Mouse (Mus musculus) lung, adult 2 months (tissue): ENCODE data around the gene Mybl2. TPM values are rescaled to one million over a fixed set of nuclear protein-coding genes. Genes with fewer than 3 reads are reported as not detected.

Source experiments
- DNase-seq: peaks from one replicate; pipeline ENCODE4 v3.0.0; 2022
- H3K4me1 ChIP-seq: fragments of 200-500 bp; 2 replicates; pipeline ENCODE4 v1.6.1; 2011; ENCODE audit warnings: low read length; ENCODE audit not compliant: control insufficient read depth, insufficient read depth
- H3K4me3 ChIP-seq: fragments of 200-500 bp; replicated peaks from 2 replicates; pipeline ENCODE3; 2011; ENCODE audit warnings: low read depth, mild to moderate bottlenecking, control low read depth, low read length; ENCODE audit errors: extremely low read depth
- CTCF ChIP-seq: fragments of 200-500 bp; IDR thresholded peaks from 2 replicates; pipeline ENCODE4 v1.5.1; 2011; ENCODE audit warnings: mild to moderate bottlenecking, low read length, control low read depth; ENCODE audit not compliant: insufficient read depth
- POLR2A ChIP-seq: fragments of 200-500 bp; IDR thresholded peaks from 2 replicates; pipeline ENCODE4 v1.6.1; 2011; ENCODE audit warnings: low read depth, mild to moderate bottlenecking, control low read depth, low read length, borderline replicate concordance; ENCODE audit errors: extremely low read depth
- WGBS: fragments of 180-500 bp; shearing (Covaris S2); methylation state at CpG from one replicate; pipeline ENCODE4 v1.1.7; 2018; 5-methylcytosine and 5-hydroxymethylcytosine counted together
- polyA plus RNA-seq: library from polyadenylated mRNA; depleted of rRNA; stranded (reverse); fragments of >200 nt; gene quantifications from 2 replicates; pipeline ENCODE4 v1.2.3, GENCODE M21; 2012

Mybl2 gene
- polyA plus RNA-seq, 1 experiment, result 1.5 TPM

DNA sequence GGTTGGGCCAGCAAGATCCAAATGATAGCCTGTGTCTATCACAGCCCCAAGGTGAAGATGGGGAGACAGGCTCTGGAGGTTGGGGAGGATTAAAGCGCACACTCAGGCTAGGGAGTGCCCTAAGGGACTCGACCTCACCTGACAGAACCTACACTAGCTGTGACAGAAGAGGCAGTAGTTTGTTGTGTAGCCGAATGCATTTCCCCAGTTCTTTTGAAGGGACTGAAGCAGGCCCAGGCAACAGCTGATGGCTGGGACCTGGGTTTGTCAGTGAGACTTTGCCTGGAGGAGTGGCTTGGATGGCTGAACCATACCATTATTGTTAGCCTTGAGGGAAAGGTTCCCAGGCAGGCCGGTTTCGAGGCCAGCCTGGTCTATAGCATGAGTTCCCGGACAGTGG lies 30.6 kb downstream of the Mybl2 start:
- no peaks in the 10 kb centered on the region for H3K4me1 ChIP-seq
- H3K4me3 ChIP-seq, result no peak overlapping the region
- TF ChIP-seq CTCF (no peak), POLR2A (no peak)
- WGBS, result 85% methylated on average over 6 of the region's 6 CpGs
- no peak for DNase-seq

DNA sequence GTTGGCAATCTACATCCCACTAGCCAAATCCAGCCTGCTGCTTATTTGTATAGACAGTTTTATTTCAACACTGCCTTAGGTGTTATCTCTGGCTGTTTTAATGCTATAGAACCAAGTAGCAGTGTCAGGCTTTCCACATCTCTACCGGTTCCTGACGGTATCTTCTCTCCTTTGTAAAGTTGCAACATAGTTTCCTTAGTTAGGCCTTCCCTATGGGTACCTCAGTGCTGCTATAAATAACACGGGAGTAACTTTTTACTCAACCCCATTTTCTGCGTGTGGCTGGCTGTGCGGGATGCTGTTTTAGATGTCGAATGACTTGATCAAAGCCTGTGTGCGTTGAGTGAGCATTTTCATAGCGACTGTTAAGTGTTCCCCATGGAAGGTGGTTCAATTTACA lies 32.1 kb downstream of the Mybl2 start:
- H3K4me3 ChIP-seq, result no peak overlapping the region
- H3K4me1 ChIP-seq, result no peaks in the 10 kb centered on the region
- WGBS, result 75% methylated on average over 8 of the region's 8 CpGs
- TF ChIP-seq CTCF (no peak), POLR2A (no peak)
- no peak for DNase-seq

DNA sequence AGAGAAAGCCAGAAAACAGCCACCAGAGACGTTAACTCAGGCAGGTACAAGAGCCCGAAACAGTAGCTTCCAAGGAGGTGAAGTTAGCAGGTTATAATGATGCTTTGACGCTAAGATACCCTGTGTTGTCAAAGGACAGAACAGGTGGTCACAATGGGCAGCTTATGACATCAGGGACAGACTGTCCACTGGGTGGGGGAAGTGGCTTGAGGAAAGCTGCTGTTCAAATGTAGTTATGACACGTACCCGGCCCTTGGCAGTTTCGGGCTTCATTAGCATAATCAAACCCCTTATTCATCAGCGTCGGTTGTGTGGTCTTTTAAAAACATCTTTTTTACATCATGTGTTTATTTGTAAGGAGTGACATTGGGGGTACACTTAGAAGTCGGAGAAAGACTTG lies 33.2 kb downstream of the Mybl2 start, which contains the start of gene Gtsf1l:
Gene Gtsf1l, minus strand, starts transcription at position 128 of the 400 bp plus-strand sequence.
- H3K4me3 ChIP-seq, result no peak within 1 kb of the TSS
- WGBS, result 80% methylated on average over 9 of the region's 9 CpGs
- no peak for DNase-seq
- H3K4me1 ChIP-seq, result no peaks in the 10 kb centered on the region
- TF ChIP-seq POLR2A (no peak), CTCF (no peak)

DNA sequence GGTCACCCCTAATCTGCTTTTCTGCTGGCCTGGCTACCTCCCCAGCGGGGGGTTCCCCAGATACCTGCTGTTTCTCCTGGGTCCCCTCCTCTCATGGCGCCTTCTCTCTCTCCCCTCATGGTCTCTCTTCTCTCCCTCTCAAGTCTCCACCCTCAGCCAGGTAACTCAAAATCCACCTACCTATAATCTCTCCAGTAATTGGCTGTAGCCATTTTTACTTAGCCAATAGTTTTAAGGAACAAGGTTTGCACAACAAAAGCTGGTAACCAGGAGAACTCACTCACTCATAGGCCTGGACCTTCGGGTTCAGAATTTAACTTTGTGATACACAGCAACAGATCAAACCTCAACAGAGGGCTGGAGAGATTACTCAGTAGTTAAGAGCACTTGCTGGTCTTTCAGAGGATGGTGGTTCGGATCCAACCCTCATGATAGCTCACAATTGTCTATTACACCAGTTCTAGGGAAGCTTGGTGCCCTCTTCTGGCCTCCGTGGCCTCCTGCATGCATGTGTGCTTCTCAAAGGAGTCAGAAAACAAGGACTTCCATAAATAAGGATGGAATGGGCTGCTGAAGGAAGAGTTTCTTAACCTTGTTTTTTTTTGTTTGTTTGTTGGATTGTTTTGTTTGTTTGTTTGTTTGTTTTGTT lies 35.1 kb downstream of the Mybl2 start:
- TF ChIP-seq CTCF (peak; percentile 68), POLR2A (no peak)
- Histone ChIP-seq H3K4me1 (no peaks in the 10 kb centered on the region), H3K4me3 (no peak overlapping the region)
- no peak for DNase-seq
- 72% methylated on average over 5 of the region's 5 CpGs for WGBS

DNA sequence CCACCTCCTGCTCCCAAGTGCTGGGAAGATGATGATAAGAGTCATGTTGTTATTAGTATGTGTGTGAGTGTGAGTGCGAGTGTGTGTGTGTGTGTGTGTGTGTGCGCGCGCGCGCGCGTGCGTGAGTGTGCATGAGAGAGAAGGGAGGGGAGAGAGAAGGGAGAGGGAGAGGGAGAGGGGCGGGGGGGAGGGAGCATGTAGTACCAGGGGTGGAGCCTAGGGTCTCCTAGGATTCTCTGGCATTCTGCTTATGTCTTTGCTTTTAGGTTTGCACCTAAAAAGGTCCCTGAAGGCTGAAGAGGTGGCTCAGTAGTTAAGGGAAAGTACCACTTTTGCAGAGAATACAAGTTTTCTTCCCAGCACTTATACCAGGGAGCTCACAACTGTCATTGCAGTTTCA lies 40.4 kb downstream of the Mybl2 start:
- 97% methylated on average over 10 of the region's 10 CpGs for WGBS
- TF ChIP-seq CTCF (no peak), POLR2A (no peak)
- no peak for DNase-seq
- no peaks in the 10 kb centered on the region; the same call in 1 of the 2 replicates for H3K4me1 ChIP-seq
- no peak overlapping the region for H3K4me3 ChIP-seq

DNA sequence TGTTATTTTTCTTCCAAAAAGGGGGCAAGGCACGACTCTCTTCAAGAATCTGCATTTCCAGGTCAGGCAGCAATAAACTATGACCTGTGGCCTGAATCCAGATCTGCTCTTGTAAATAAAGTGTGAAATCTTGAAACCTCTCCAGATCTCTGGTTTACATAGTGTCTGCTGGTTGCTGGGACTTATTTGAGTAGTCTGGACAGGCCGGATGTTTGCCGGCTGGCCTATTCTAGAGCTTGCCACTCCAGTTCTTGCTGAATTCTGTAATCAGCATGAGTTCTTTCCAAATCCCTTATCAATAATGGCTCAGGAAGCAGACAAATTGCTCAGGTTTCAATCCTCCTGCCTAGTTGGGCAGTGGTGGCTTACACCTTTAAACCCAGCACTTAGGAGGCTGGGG lies 41.3 kb downstream of the Mybl2 start:
- WGBS, result 18% methylated on average over 3 of the region's 3 CpGs
- Histone ChIP-seq H3K4me3 (no peak overlapping the region), H3K4me1 (peaks cover 2% of the 10 kb centered on the region; the same call in 1 of the 2 replicates)
- TF ChIP-seq CTCF, result no peak
- no peak for TF ChIP-seq POLR2A
- DNase-seq, result no peak

DNA sequence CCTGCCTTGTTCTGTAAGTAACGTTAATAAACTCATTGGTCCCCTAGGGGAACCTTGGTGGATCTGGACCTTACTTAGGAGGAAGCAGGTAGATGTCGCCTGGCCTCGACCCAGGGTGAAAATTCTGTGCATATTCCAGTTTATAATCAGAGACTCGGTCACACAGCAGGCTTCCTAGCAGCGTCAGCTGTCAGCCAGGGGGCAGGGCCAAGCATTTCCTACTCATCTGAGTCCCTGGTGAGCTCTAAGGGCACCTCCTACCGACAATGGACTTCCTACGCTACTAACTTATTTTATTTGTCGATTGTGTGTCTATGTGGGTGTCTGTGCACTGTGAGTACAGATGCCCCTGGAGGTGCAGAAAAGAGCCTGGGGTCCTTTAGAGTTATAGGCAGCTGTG lies 45.4 kb downstream of the Mybl2 start:
- TF ChIP-seq CTCF (no peak), POLR2A (no peak)
- Histone ChIP-seq H3K4me3 (no peak overlapping the region), H3K4me1 (peaks cover 4% of the 10 kb centered on the region; the same call in 1 of the 2 replicates)
- 27% methylated on average over 8 of the region's 8 CpGs for WGBS
- no peak for DNase-seq

DNA sequence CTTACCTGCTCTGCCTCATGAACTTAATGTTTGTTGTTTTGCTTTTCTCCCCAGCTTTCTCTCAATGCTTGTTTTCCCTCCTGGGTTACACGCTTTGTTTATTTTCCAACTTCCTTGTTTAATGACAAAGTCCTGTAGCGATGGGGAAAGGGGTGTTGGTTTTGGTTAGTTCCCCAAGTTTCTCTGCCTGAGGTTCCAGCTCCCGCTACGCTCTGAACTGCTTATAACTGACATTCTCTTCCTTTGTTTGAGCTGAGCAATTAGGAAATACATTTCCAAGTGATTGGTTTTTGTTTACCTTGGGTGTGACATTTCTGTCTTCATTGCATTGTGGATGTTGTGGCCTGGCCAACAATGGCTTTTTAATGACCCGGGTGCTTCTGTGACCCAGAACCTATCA lies 46.1 kb downstream of the Mybl2 start:
- 23% methylated on average over 5 of the region's 5 CpGs for WGBS
- Histone ChIP-seq H3K4me1 (peaks cover 4% of the 10 kb centered on the region; the same call in 1 of the 2 replicates), H3K4me3 (no peak overlapping the region)
- TF ChIP-seq CTCF (no peak), POLR2A (no peak)
- no peak for DNase-seq

DNA sequence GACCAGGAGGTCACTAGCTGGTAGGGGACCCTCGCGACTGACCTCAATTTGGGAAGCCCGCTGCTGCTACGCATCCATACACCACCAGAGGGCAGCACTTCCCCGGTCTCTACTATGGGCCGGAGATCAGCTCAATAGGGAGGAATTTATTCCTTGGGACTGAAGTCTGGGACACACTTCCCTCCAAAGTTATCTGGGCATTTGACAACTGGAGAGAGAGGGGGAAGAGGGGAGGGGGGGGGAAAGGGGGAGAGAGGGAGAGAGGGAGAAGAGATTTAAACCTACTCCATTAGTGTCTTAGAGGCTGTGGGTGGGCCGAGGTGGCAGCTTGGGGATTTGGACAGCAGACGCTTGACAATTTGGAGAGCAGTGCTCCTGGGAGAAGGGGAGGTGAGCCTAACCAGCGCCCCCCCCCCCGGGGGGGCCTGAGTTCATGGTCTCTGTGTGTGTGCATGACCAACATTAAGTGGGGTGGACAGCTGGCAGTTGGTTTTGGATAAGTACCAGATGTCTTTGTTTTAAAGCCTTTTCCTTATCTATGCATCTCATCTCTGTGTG lies 47.2 kb downstream of the Mybl2 start:
- WGBS, result 1% methylated on average over 10 of the region's 10 CpGs
- TF ChIP-seq POLR2A (no peak), CTCF (peak; percentile 80)
- Histone ChIP-seq H3K4me3 (no peak overlapping the region), H3K4me1 (peaks cover 4% of the 10 kb centered on the region; the same call in 1 of the 2 replicates)
- DNase-seq, result peak; percentile 64

DNA sequence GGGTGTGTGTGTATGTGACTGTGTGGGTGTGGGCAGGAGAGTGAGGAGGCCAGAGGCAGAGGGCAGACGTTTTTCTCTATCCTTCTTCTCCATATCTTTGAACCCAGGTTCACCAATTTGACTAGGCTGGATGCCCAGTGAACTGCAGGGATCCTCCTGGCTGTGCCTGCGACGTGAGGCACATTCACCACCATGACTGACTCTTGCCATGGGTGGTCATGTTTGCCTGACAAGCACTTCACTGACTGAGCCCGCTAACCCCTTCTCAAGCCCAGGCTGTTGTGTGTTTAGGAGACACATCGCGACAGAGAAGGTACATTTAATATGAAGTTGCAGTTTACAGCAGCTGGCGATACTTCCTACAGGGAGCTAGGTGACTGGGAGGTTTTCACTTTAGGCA lies 47.7 kb downstream of the Mybl2 start:
- 47% methylated on average over 7 of the region's 7 CpGs for WGBS
- no peak for DNase-seq
- TF ChIP-seq CTCF (no peak), POLR2A (no peak)
- peaks cover 4% of the 10 kb centered on the region; the same call in 1 of the 2 replicates for H3K4me1 ChIP-seq
- no peak overlapping the region for H3K4me3 ChIP-seq
